In the genomic region with DNA sequence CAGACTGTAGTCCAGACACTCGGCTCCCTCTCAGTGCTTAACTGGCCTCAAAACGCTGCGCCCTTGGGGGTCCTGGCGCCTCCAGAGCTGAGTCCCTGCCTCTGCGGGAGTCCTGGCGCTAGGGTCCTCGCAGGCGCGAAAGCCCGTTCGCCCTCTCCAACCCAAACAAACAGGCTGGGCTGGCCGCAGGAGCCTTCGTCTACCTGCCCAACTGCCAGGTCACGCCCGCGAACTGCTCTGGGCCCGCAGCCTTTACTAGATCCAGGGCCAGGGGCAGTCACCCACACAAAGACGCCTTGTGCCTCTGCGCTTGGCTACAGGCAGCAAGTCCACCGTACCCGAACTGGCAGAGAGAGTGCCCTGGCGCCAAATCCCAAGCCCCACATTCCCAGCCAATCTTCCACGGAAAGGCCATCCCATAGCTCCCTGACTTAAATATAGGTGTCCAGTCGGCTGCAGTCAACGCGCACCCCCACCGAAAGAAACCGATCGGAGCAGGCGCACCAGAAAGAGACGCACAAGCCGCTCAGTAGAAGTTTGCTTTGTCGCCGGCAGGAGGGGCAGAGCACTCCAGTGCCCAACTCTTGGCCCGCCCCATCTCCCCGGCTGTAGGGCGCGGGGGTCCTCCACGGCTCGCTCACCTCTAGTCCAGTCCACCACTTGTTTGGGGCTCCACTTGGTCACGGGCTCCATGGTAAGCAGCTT, we compare ENCODE assay signal across 8 mouse cellular contexts. TPM values are rescaled to one million over a fixed set of nuclear protein-coding genes. Genes with fewer than 3 reads are reported as not detected.
DNase-seq lines count a peak whose midpoint lies in the region; ATAC-seq lines count a peak whose summit lies in the region.

No protein-coding gene starts in this region.

- peak; percentile 69 to 74 for DNase-seq in adrenal gland, adult 18-20 months (ENCODE audit: low spot score in 2 of 2)
- peak; percentile 88 for DNase-seq in embryo, embryonic 10.5 days (ENCODE audit: low spot score)
- DNase-seq in gastrocnemius, postnatal 14 days, result peak; percentile 79
- DNase-seq in left cerebral cortex, postnatal 10 days (ENCODE audit: extremely low spot score in 1 of 2, low spot score in 2 of 2), result peak; percentile 52 to 83
- peak; percentile 37 for DNase-seq in right cerebral cortex, adult 18-20 months
- DNase-seq in urinary bladder, postnatal 10 days (ENCODE audit: low spot score), result peak; percentile 40

- ATAC-seq in inflammation-experienced regulatory T-cells, adult 6 months, result peak; percentile 68

- intact Hi-C loops in gastrocnemius, postnatal 14 days (cut with DNase I; ENCODE audit: low total_unique reads), result no loop called here
- intact Hi-C loops in left cerebral cortex, postnatal 10 days (cut with DNase I), result no loop called here

- H3K36me3 ChIP-seq in megakaryocyte, embryonic 14.5 days (replicated peaks; ENCODE audit: low read length), result peaks cover 30% of the 10 kb centered on the region

- peaks cover 59% of the 10 kb centered on the region for H3K4me1 ChIP-seq in megakaryocyte, embryonic 14.5 days

- no peaks in the 10 kb centered on the region for H3K27me3 ChIP-seq in megakaryocyte, embryonic 14.5 days (replicated peaks)

- no peaks in the 10 kb centered on the region for H3K9me3 ChIP-seq in megakaryocyte, embryonic 14.5 days

- H3K4me3 ChIP-seq in megakaryocyte, embryonic 14.5 days (replicated peaks), result peak overlapping the region; percentile 94

RNA-seq across cellular contexts. Expression of a gene that starts 0.9 kb away (rescaled TPM):
- total RNA-seq in adrenal gland, adult 18-20 months (2021), result 10 to 100 TPM; 10.4 to 17.2 TPM
- 1 to 10 TPM; 4.9 to 5.3 TPM for total RNA-seq in gastrocnemius, postnatal 14 days (2021)
- 1 to 10 TPM in 2 of 3 experiments, under 1 TPM in 1; 0.36 to 4.3 (median 3.3) TPM for polyA plus RNA-seq in inflammation-experienced regulatory T-cells, adult 6 months (2017; shearing (Covaris generic))
- total RNA-seq in left cerebral cortex, postnatal 10 days (2021), result 1 to 10 TPM; 5.4 to 7.8 TPM
- 10.9 and 14.8 TPM in 2 replicates for polyA plus RNA-seq in megakaryocyte, embryonic 14.5 days (2012; ENCODE audit: insufficient read depth, low replicate concordance)

Comparison
In these comparisons a context has a peak if more than half of its experiments do, and no peak if none do; other contexts are left out.
1. Peak in every context shown above with its lines: DNase-seq, ATAC-seq and H3K4me3 ChIP-seq.
2. DNase-seq: peak in every context shown above with its lines; median percentile 88 in embryo, embryonic 10.5 days; 79 in gastrocnemius, postnatal 14 days; 72 in adrenal gland, adult 18-20 months; 68 in left cerebral cortex, postnatal 10 days; 40 in urinary bladder, postnatal 10 days; 37 in right cerebral cortex, adult 18-20 months.